Mouse (Mus musculus): ENCODE measurements around the gene Hhatl.

- TF ChIP-seq CTCF (IDR thresholded peaks at IDR 0.05; ENCODE audit: low read depth): no peak
- no peak for TF ChIP-seq EP300 (optimal IDR thresholded peaks at IDR 0.05)
These were observed 46.7 kb upstream of the Hhatl start, which contains the start of gene Ccdc13 for GRCm38 (mm10) chr9:121838829-121839621.
